Mouse (Mus musculus): ENCODE measurements at regions not wholly inside any gene's neighbourhood (a gene's known extent, or its start where the extent isn't known, plus 50 kb on each side); places are given as distances from the start of the nearest gene placed in this dataset.

DNA sequence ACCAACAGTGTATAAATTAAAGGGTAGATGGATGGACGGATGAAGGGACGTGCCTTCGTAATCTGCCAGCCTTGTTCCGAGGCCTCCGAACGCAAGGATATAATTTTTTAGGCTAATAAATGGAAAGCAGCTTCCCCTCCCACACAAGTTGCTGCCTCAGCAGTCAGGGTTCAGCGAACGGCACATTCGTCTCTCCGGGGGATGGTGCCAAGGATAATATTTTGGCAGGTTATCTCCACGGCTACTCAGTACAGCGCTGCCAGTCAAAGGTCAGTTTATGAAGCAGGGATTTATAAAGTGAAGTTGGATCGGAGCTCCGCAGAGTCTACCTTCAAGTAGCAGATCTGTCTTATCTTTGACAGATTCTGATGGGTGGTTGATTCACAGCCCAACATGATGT, 410.6 kb upstream of the Kcnab2 start:
- TF ChIP-seq MYOG (IDR thresholded peaks at IDR 0.05; ENCODE audit: control insufficient read depth in 1 of 3, insufficient read depth in 1 of 3, insufficient read length in 2 of 3, low read depth in 2 of 3) (no peak), USF1 (IDR thresholded peaks at IDR 0.05; ENCODE audit: low read depth) (no peak), CEBPB (IDR thresholded peaks at IDR 0.05; ENCODE audit: insufficient read depth, poor library complexity, severe bottlenecking) (no peak), TCF12 (IDR thresholded peaks at IDR 0.05; ENCODE audit: insufficient read depth, poor library complexity, severe bottlenecking) (no peak), POLR2A (IDR thresholded peaks at IDR 0.05; ENCODE audit: insufficient read length, low read depth) (no peak), E2F4 (IDR thresholded peaks at IDR 0.05; ENCODE audit: insufficient read depth) (no peak), POLR2AphosphoS2 (IDR thresholded peaks at IDR 0.05; ENCODE audit: insufficient read length, low read depth) (no peak), MYOD1 (IDR thresholded peaks at IDR 0.05; ENCODE audit: control insufficient read depth in 1 of 3, insufficient read length in 2 of 3, low read depth in 2 of 3) (no peak), MAX (IDR thresholded peaks at IDR 0.05; ENCODE audit: low read depth) (no peak), TCF3 (IDR thresholded peaks at IDR 0.05; ENCODE audit: insufficient read length, low read depth) (no peak), REST (IDR thresholded peaks at IDR 0.05; ENCODE audit: insufficient read depth, insufficient read length) (no peak)

Data from myocyte (in vitro differentiated cells).